8 mouse cellular contexts compared by ENCODE assay signal in the genomic region with DNA sequence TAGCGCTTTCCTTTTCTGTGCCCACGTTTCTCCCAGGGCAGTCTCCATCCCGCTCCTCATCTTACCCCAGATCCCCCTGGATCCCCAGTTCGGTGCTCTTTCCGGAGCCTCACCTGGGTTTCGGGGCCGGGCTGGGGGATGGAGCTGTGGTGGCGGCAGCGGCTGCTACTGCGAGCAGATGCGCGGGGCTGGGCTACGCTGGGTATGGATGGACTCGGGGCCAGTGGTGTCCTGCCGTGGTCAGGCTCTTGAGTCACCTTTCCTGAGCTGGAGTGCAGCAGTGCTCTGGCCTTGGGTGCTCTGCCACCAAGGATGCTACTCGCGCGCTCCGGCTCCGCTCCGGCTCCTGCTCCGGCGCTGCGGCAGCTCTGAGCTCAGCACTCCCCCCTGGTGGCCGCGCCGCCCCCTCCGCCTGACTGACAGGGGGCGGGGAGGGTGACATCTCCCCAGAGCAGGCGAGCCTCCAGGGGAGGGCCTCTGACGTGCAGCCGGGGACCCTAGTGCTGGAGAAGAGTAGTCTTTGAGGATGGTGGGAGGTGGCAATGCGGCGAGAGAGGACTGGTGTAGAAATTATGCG. TPM values are rescaled to one million over a fixed set of nuclear protein-coding genes. Genes with fewer than 3 reads are reported as not detected.
A peak's percentile ranks its signal among the peaks of the same experiment; 100 is the strongest.
DNase-seq lines count a peak whose midpoint lies in the region; ATAC-seq lines count a peak whose summit lies in the region.

A gene (minus strand): TSS at position 404 of the 577 bp plus-strand sequence.

- ATAC-seq in forebrain, embryonic 16.5 days: peak; percentile 92
- ATAC-seq in hindbrain, embryonic 15.5 days (ENCODE audit: low FRiP score, low read depth): peak; percentile 85
- peak; percentile 71 for ATAC-seq in midbrain, embryonic 12.5 days (ENCODE audit: low FRiP score, low read depth)

- no peaks in the 10 kb centered on the region for H3K36me3 ChIP-seq in forebrain, embryonic 16.5 days (ENCODE audit: control insufficient read depth, insufficient read depth)
- no peaks in the 10 kb centered on the region for H3K36me3 ChIP-seq in hindbrain, embryonic 15.5 days
- no peaks in the 10 kb centered on the region for H3K36me3 ChIP-seq in midbrain, embryonic 12.5 days

- H3K9me3 ChIP-seq in forebrain, embryonic 16.5 days (ENCODE audit: control insufficient read depth, low read length): no peaks in the 10 kb centered on the region
- H3K9me3 ChIP-seq in hindbrain, embryonic 15.5 days: no peaks in the 10 kb centered on the region
- no peaks in the 10 kb centered on the region for H3K9me3 ChIP-seq in midbrain, embryonic 12.5 days

- intact Hi-C loops in left cerebral cortex, postnatal 25 days (cut with DNase I): loop anchor here (2.0 kb wide), 1 partner anchor 15 kb away; no protein-coding TSS in a partner anchor

- under 1% methylated on average over 35 of the region's 35 CpGs for WGBS in forebrain, embryonic 16.5 days
- under 1% methylated on average over 35 of the region's 35 CpGs for WGBS in hindbrain, embryonic 15.5 days
- WGBS in midbrain, embryonic 12.5 days: under 1% methylated on average over 35 of the region's 35 CpGs

- peaks cover 20% of the 10 kb centered on the region for H3K4me1 ChIP-seq in forebrain, embryonic 16.5 days (replicated peaks; ENCODE audit: control insufficient read depth, insufficient read depth, low read length)
- H3K4me1 ChIP-seq in hindbrain, embryonic 15.5 days (replicated peaks): peaks cover 30% of the 10 kb centered on the region
- peaks cover 16% of the 10 kb centered on the region for H3K4me1 ChIP-seq in midbrain, embryonic 12.5 days

- no peak within 1 kb of the TSS for H3K27ac ChIP-seq in forebrain, embryonic 16.5 days (ENCODE audit: low read length)
- peak within 1 kb of the TSS; percentile 72 for H3K27ac ChIP-seq in hindbrain, embryonic 15.5 days (replicated peaks)
- no peak within 1 kb of the TSS for H3K27ac ChIP-seq in midbrain, embryonic 12.5 days (replicated peaks)

- peak within 1 kb of the TSS; percentile 52 for H3K4me3 ChIP-seq in forebrain, embryonic 16.5 days (replicated peaks; ENCODE audit: low read length)
- H3K4me3 ChIP-seq in hindbrain, embryonic 15.5 days: peak within 1 kb of the TSS; percentile 51
- peak within 1 kb of the TSS; percentile 46 for H3K4me3 ChIP-seq in midbrain, embryonic 12.5 days

- peaks cover 21% of the 10 kb centered on the region for H3K27me3 ChIP-seq in forebrain, embryonic 16.5 days (replicated peaks; ENCODE audit: control insufficient read depth, insufficient read depth, low read length)
- peaks cover 34% of the 10 kb centered on the region for H3K27me3 ChIP-seq in hindbrain, embryonic 15.5 days
- peaks cover 63% of the 10 kb centered on the region for H3K27me3 ChIP-seq in midbrain, embryonic 12.5 days

- peak; percentile 23 to 26 for DNase-seq in heart, adult 18-20 months
- no peak for DNase-seq in heart, adult 8-10 months (ENCODE audit: low spot score)
- peak; percentile 91 for DNase-seq in cerebellum, adult 11-12 months
- DNase-seq in left cerebral cortex, postnatal 25 days (ENCODE audit: low spot score in 2 of 2): peak; percentile 87 to 92
- DNase-seq in spleen, postnatal 14 days (ENCODE audit: low spot score in 2 of 2): peak; percentile 12 to 32

- peak within 1 kb of the TSS; percentile 66 for H3K9ac ChIP-seq in forebrain, embryonic 16.5 days (replicated peaks; ENCODE audit: low read depth, low read length)
- peak within 1 kb of the TSS; percentile 54 for H3K9ac ChIP-seq in hindbrain, embryonic 15.5 days
- H3K9ac ChIP-seq in midbrain, embryonic 12.5 days (replicated peaks): peak within 1 kb of the TSS; percentile 51

- H3K4me2 ChIP-seq in forebrain, embryonic 16.5 days (ENCODE audit: low read length): peak within 1 kb of the TSS; percentile 71
- peak within 1 kb of the TSS; percentile 67 for H3K4me2 ChIP-seq in hindbrain, embryonic 15.5 days
- peak within 1 kb of the TSS; percentile 79 for H3K4me2 ChIP-seq in midbrain, embryonic 12.5 days (replicated peaks)

RNA-seq across cellular contexts. Expression of the gene that starts here (rescaled TPM):
- not detected for total RNA-seq in heart, adult 18-20 months (2021)
- under 1 TPM in 1 of 4 experiments, not detected in 3; 0.46 TPM for total RNA-seq in heart, adult 8-10 months (2022)
- 27.1 and 37.0 TPM in 2 replicates for polyA plus RNA-seq in forebrain, embryonic 16.5 days (2015; fragmentation: Nextera tagmentation; extraction: Ambion mirVana)
- 77.2 and 95.2 TPM in 2 replicates for polyA plus RNA-seq in hindbrain, embryonic 15.5 days (2015; fragmentation: Nextera tagmentation; extraction: Ambion mirVana)
- 100 to 1,000 TPM; 785 to 906 TPM for total RNA-seq in left cerebral cortex, postnatal 25 days (2021)
- 1.4 and 2.2 TPM in 2 replicates for polyA plus RNA-seq in midbrain, embryonic 12.5 days (2016; fragmentation: Nextera tagmentation; extraction: Ambion mirVana)

Comparison
In these comparisons a context has a peak if more than half of its experiments do, and no peak if none do; other contexts are left out.
1. RNA of the gene that starts here (total RNA-seq): 785 to 906 TPM in left cerebral cortex, postnatal 25 days; 0.46 TPM in heart, adult 8-10 months and not detected in heart, adult 18-20 months; every median in the first group is over 100 times any median in the second.
2. Peak in DNase-seq in heart, adult 18-20 months; RNA of the gene not detected or under 1 TPM.
3. Peak in every context shown above with its lines, with median percentiles within 50 percentile points of each other: ATAC-seq, H3K4me2 ChIP-seq, H3K4me3 ChIP-seq and H3K9ac ChIP-seq.